ENCODE assay signal across 19 mouse cellular contexts in the genomic region with DNA sequence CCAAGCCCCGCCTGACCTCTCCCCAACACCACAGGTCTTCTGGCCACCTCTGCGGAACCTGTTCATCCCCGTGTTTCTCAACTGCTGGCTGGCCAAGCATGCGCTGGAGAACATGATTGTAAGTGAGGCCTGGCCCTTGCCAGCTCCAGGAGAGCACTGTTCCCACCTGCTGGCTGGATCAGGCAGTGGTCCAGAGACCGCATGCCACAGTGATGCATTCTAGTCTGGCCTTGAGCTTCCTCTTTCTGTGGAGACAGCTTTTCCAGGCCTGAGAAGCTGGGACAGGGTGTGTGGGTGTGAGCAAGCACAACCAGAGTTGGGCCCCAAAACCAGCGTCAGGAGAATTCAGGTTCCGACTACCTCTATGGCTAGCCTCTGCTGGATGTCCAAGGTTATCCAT. TPM values are rescaled to one million over a fixed set of nuclear protein-coding genes. Genes with fewer than 3 reads are reported as not detected.
DNase-seq lines count a peak whose midpoint lies in the region; ATAC-seq and TF ChIP-seq lines count a peak whose summit lies in the region.
"Had no signal": no experiment of that assay in that cellular context is flagged by ENCODE, and none has a peak within 500 bp of the region (broad histone marks: within the 10 kb centered on the region; RNA-seq: fewer than 3 reads in every experiment).

No protein-coding gene starts in this region.

- no peaks in the 10 kb centered on the region for H3K27me3 ChIP-seq in kidney, postnatal 0 days (ENCODE audit: insufficient read depth, low read length)
- H3K27me3 ChIP-seq in heart, embryonic 10.5 days (ENCODE audit: insufficient read depth, poor library complexity, severe bottlenecking): peaks cover 34% of the 10 kb centered on the region
- H3K27me3 ChIP-seq: forebrain, embryonic 15.5 days; limb, embryonic 15.5 days had no signal

- no peak for DNase-seq in kidney, postnatal 0 days (ENCODE audit: low spot score)
- no peak for DNase-seq in kidney, postnatal 25 days
- DNase-seq in MEL-GATA-1-ER (ENCODE audit: extremely low read depth, low read depth): peak; percentile 39
- peak; percentile 65 for DNase-seq in cerebellum, adult 11 months
- DNase-seq in heart, embryonic 10.5 days (ENCODE audit: low spot score): no peak
- DNase-seq in right cerebral cortex, postnatal 10 days (ENCODE audit: low spot score in 2 of 2): no peak
- DNase-seq: gastrocnemius, postnatal 25 days; kidney, adult 18-20 months; lung, postnatal 10 days; right cerebral cortex, postnatal 4 days had no signal

- no peaks in the 10 kb centered on the region for H3K4me1 ChIP-seq in kidney, postnatal 0 days (replicated peaks; ENCODE audit: insufficient read depth, low read length)
- peaks cover 5% of the 10 kb centered on the region; the same call in 1 of the 2 replicates for H3K4me1 ChIP-seq in heart, embryonic 10.5 days
- H3K4me1 ChIP-seq: forebrain, embryonic 15.5 days; heart, embryonic 13.5 days; limb, embryonic 15.5 days had no signal

- H3K4me3 ChIP-seq in kidney, postnatal 0 days (replicated peaks; ENCODE audit: low read depth, low read length): no peak overlapping the region
- H3K4me3 ChIP-seq in heart, embryonic 10.5 days: no peak overlapping the region
- H3K4me3 ChIP-seq: forebrain, embryonic 15.5 days; heart, embryonic 13.5 days; limb, embryonic 15.5 days had no signal

- ATAC-seq in kidney, postnatal 0 days (replicated peaks; ENCODE audit: low FRiP score, low read depth): no peak
- peak; percentile 79 for ATAC-seq in common myeloid progenitor, adult 5-6 weeks (replicated peaks; ENCODE audit: low read depth, poor library complexity, severe bottlenecking)
- ATAC-seq: forebrain, embryonic 15.5 days; Patski had no signal

- 74% methylated on average over 7 of the region's 7 CpGs for WGBS in kidney, postnatal 0 days
- WGBS in heart, embryonic 10.5 days: 81% methylated on average over 7 of the region's 7 CpGs

- no peak overlapping the region for H3K27ac ChIP-seq in kidney, postnatal 0 days
- H3K27ac ChIP-seq in heart, embryonic 10.5 days: no peak overlapping the region
- H3K27ac ChIP-seq: forebrain, embryonic 15.5 days; heart, embryonic 13.5 days; limb, embryonic 15.5 days had no signal

- no peaks in the 10 kb centered on the region for H3K36me3 ChIP-seq in kidney, postnatal 0 days (ENCODE audit: insufficient read depth, low read length)
- H3K36me3 ChIP-seq in heart, embryonic 10.5 days: no peaks in the 10 kb centered on the region
- H3K36me3 ChIP-seq: forebrain, embryonic 15.5 days; heart, embryonic 13.5 days; limb, embryonic 15.5 days had no signal

- no peaks in the 10 kb centered on the region for H3K9me3 ChIP-seq in kidney, postnatal 0 days (replicated peaks; ENCODE audit: low read length)
- no peaks in the 10 kb centered on the region for H3K9me3 ChIP-seq in heart, embryonic 10.5 days
- H3K9me3 ChIP-seq: forebrain, embryonic 15.5 days; heart, embryonic 13.5 days; limb, embryonic 15.5 days had no signal

- peak; percentile 40; the same call in 1 of the 2 replicates for TF ChIP-seq CTCF in kidney, postnatal 0 days (IDR thresholded peaks at IDR 0.05; ENCODE audit: low read depth)

- H3K4me2 ChIP-seq in kidney, postnatal 0 days (ENCODE audit: low read length): no peak overlapping the region
- H3K4me2 ChIP-seq: forebrain, embryonic 15.5 days; heart, embryonic 13.5 days; limb, embryonic 15.5 days; midbrain, embryonic 11.5 days had no signal

- H3K9ac ChIP-seq in kidney, postnatal 0 days (ENCODE audit: low read depth, low read length): no peak overlapping the region
- H3K9ac ChIP-seq: forebrain, embryonic 15.5 days; heart, embryonic 13.5 days; limb, embryonic 15.5 days had no signal

RNA-seq across cellular contexts. Expression of a gene that starts 28.9 kb away (rescaled TPM):
- 0.18 and 0.24 TPM in 2 replicates for polyA plus RNA-seq in kidney, postnatal 0 days (2015; fragmentation: Nextera tagmentation; extraction: Ambion mirVana)
- total RNA-seq in common myeloid progenitor, adult 5-6 weeks (2017): not detected in 2 replicates
- polyA plus RNA-seq in heart, embryonic 10.5 days (2016; fragmentation: Nextera tagmentation; extraction: Ambion mirVana): 0.06 TPM in 1 of 2 replicates, not detected in the other

RNA-seq across cellular contexts. Expression of a gene that starts 45.4 kb away (rescaled TPM):
- not detected in 2 replicates for polyA plus RNA-seq in kidney, postnatal 0 days (2015; fragmentation: Nextera tagmentation; extraction: Ambion mirVana)
- not detected in 2 replicates for total RNA-seq in common myeloid progenitor, adult 5-6 weeks (2017)
- not detected in 2 replicates for polyA plus RNA-seq in heart, embryonic 10.5 days (2016; fragmentation: Nextera tagmentation; extraction: Ambion mirVana)
- total RNA-seq: gastrocnemius, postnatal 25 days; layer of hippocampus, adult 18-20 months; left cerebral cortex, postnatal 10 days had no signal
- polyA plus RNA-seq: forebrain, embryonic 15.5 days; heart, embryonic 13.5 days; hindbrain, embryonic 11.5 days; limb, embryonic 15.5 days; midbrain, embryonic 11.5 days; Patski had no signal

Comparison
In these comparisons a context has a peak if more than half of its experiments do, and no peak if none do; other contexts are left out.
1. DNase-seq: peak in MEL-GATA-1-ER (single experiment) and cerebellum, adult 11 months (single experiment); none in kidney, postnatal 0 days (single experiment), kidney, postnatal 25 days (0 of 2), heart, embryonic 10.5 days (single experiment) and right cerebral cortex, postnatal 10 days (0 of 2).